Mouse (Mus musculus): ENCODE data around the gene Nrbf2. TPM values are rescaled to one million over a fixed set of nuclear protein-coding genes. Genes with fewer than 3 reads are reported as not detected.

The Nrbf2 gene
- polyA plus RNA-seq (2017; shearing (Covaris generic)): 10 to 100 TPM; 27.6 to 35.3 TPM

DNA sequence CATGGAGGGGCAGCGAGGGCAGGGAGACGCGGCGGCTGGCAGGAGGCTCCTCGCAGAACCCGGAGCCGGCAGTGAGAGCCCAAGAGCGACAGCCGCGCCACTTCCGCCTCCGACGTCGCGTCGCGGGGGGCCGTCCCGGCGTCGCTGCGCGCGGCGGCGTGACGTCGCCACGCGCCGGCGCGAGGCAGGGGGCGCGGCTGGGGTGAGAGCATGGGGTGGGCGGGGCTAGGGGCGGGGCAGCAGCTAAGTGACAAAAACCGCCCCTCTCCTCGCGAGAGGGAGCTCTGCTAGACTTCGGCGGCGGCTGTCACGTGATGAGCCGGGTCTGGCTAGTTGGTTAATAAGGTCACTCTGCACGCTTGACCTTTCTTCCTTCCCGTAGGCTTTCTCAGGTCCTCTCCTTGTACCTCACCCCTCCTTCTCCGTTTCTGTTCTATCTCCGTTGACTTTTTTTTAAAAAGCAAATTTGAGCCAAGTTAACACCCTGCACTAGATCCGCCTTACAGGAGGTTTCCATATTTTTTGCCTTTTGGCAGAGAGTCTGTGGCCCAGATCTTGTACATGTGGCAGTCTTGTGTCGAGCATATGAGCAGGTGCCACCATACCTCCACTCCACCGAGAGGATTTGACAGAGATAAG, at the start of gene Nrbf2:
TSS of gene Nrbf2 (minus strand) at position 130 of the 639 bp plus-strand sequence.
- peak; percentile 92 for ATAC-seq

DNA sequence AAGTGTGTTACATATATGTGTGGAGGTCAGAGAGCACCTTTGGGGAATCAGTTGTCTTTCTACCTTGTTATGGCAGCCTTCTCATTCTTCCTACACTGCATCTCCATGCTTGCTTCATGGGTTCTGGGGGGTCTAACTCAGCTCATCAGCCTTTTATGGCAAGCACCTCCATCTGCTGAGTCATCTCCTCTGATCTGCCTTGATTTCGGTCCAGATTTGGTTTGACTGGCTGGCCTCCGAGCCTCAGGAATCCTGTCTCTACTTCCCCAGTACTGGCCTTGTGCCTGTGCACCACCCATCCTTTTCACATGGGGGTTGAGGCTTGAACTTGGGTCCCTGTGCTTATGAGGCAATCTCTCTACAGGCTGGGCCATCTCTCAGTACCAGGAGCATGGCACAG, 45.5 kb upstream of the Nrbf2 start:
- no peak for ATAC-seq

DNA sequence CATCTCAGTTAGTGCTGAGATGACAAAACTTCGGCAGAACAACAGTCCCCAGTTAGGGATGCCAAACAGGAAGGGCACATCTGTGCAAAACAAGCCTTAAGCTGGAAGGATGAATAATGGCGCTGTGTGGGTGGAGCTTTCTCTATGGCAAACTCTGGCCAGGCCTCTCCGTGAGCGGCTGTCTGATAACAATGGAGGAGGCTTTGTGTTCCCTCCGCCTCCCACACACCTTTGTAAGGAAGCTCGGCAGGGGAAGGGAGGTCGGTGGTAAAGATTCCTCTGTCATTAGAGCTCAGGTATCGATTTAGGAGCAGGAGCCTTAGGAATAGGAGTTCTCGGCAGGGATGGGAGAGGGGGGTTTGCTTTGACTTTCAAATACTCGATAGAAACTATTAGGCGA, 44.6 kb upstream of the Nrbf2 start:
- ATAC-seq: no peak

DNA sequence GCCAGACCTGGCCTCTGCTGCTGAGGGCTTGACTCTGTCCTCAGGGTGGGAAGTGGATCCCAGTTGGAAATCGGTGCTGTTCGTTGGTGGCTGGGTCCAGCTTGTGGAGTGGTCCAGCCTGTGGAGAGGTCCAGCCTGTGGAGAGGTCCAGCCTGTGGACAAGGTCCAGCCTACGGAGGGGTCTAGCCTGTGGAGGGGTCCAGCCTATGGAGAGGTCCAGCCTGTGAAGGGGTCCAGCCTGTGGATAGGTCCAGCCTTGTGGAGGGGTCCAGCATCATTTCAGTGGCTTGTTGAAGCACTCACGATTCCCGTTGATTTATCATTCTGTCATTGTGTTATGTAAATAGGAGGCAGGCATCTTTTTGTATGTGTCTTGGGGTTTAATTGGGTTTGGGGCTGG, 43.1 kb upstream of the Nrbf2 start:
- ATAC-seq: no peak

DNA sequence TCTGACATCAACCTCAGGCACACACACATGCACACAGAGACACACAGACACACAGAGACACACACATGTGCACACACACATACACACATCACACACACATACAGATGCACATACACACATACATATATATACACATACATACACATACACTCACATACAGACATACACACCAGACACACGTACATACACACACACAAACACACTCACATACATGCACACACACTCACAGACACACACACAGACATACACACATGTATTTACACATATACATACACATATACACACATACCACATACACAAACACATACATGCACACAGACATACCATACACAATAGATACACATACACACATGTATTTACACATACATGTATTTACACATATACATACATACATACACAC, 38.9 kb upstream of the Nrbf2 start:
- ATAC-seq: no peak

DNA sequence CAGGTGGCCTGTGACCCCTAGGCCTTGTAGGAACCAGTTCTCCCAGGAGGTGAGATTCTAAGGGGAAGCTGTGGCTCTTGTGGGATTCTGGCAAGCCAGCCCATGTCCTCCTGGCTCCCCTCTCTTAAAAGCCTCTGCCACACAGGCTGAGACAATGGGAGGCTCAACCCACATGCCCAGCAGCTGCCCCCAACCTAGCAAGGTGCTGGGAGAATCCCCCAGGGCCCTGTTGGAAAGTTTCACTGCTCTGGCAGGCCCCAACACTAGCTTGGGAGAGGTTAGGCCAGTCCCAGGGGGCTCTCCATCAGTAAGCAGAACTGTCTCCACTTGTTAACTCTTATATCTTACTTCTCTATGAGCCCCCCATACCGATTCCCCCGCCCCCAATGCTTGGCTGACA, 36.3 kb upstream of the Nrbf2 start:
- ATAC-seq: no peak

DNA sequence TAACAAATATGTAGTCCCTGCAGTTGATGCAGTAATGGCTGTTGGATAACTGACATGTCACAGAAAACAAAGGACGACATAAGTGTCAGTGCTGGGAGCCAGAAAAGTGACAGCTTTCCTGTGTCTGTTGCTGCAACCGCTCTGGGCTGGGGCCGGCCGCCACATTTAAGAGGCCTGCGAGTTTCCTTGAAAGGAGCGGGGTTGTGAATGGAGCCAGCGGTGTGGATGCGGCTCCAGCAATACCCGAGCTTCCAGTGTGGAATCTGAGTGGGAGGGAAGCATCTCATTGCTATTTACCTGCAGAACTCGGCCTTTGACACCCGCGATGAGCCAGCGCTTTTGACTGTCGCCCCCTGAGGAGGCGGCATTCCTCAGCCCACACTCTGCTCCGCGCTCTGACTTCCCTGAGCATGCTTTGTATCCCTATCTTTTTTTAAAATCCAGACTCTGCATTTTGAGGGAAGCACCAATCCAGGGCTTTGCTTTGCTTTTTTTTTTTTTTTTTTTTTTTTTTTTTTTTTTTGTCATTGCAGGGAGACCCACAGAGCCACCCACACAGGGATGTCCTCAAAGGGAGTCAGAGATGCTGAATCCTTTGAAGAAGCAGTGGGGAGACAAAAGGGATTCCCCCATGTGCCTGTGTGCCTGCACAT, 35.2 kb upstream of the Nrbf2 start:
- no peak for ATAC-seq

DNA sequence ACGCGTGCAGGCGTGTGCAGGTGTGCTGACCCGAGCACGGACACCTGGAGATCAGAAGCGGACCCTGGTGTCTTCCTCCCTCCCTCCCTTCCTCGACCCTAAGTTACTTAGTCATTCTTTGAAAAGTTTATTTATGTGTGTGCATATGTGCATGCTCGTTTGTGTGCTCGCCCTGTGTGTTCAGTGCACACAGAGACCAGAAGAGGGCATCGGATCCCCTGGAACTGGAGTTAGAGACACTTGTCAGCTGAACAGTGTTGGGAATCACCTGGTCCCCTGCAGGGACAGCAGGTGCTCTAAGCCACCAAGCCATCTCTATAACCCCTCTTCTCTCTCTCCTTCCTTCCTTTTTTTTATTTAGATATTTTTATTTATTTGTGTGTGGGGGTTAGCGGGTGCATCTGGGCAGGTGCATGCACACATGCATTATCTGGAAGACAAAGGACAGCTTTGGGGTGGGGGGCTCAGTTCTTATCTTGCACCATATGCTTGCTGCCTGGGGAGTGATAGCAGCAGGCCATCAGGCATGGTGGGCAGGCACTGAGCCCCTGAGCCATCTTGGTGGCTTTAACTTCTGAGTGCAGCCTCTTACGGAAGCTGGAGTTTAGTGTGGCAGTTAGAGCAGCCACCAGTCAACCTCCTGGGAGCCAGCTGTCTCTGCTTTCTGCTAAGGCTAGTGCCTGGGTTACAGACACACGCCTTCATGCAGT, 34.1 kb upstream of the Nrbf2 start:
- ATAC-seq: no peak

DNA sequence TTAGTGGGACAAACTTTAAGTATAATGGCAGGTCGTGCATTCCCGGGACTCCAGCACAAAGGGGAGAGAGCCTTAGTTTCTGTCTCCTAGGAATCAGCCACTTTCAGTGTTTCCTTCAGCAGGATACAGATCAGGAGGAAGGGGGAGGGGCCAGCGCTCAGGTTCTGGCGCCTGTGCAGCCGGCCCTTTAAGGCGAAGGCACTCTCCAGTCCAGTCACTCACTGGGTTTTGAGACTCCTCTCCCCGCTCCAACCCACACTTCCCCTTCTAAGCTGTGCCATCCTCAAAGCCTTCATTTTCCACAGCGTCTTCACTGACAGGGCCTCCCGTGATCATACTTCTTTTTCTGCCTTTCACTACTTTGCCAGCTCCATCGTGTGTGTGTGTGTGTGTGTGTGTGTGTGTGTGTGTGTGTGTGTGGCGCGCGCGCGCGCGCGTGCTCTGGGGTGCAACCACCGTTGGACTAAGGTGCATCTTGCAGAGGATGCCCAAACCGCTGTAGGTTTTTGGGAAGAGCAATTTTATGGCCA, 32.9 kb upstream of the Nrbf2 start:
- no peak for ATAC-seq

DNA sequence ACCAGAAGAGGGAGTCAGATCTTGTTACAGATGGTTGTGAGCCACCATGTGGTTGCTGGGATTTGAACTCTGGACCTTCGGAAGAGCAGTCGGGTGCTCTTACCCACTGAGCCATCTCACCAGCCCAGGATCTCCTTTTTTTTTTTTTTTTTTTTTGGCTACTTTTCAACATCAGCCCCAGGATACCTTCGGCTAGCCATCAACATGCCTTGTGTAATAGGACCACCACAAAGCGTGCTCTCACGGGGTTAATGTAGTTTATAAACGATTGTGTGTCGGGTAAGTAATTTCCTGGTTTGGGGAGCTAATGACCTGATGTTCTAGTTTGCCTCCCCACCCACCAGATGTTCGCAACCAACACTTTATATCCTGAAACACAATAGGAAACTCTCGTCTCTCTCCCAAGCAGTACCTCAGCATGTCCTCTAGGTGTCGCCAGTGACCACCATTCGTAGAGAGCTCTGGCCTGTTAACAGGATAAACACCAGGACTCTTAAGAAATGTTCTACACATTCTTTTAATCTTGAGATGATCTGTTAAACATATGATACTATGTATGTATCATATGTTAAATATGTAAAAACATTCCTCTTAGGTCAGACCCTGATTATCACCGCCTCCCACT, 29.8 kb upstream of the Nrbf2 start:
- ATAC-seq: peak; percentile 81

DNA sequence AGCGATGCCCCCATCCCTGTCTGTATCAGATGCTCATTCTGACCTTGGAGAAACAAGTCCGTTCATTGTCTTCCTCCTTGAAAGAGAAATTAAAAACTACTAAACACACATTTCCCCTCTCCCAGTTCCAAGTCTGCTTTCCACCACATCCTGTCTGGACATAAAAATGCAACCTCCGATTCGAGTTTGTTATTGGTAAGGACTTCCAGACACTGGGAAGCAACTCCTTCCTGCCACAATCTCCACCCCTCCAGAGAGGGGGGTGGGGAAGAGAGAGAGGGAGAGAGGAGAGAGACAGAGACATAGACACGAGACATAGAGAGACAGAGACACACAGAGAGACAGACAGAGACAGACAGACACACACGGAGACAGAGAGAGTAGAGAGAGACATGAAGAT, 27.4 kb upstream of the Nrbf2 start:
- ATAC-seq: no peak

DNA sequence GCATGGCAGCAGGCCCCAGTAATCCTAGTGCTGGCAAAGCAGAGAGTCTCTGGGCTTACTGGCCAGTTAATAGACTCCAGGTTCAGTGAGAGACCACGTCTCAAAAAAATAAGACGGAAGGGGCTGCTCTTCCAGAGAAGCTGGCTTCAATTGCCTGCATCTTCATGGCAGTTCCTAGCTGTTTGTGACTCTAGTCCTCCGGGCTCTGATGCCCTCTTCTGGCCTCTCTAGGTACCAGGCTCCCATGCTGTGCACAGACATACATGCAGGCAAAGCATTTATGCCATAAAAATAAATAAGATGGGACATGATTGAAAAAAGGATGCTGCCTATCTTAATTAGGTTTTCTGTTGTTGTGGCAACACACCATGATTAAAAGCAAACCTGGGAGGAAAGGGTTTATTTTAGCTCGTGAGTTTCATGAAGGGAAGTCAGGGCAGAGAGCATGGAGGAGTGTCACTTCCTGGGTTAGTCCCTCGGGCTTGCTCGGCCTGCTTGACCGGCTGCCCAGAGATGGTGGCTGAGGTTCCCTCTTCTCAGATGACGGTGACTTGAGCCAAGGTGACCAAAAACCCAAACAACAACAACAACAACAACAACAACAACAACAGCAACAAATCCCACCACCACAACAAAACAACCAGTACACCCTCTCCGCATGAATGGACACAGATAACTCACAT, 26.3 kb upstream of the Nrbf2 start:
- peak; percentile 68 for ATAC-seq

DNA sequence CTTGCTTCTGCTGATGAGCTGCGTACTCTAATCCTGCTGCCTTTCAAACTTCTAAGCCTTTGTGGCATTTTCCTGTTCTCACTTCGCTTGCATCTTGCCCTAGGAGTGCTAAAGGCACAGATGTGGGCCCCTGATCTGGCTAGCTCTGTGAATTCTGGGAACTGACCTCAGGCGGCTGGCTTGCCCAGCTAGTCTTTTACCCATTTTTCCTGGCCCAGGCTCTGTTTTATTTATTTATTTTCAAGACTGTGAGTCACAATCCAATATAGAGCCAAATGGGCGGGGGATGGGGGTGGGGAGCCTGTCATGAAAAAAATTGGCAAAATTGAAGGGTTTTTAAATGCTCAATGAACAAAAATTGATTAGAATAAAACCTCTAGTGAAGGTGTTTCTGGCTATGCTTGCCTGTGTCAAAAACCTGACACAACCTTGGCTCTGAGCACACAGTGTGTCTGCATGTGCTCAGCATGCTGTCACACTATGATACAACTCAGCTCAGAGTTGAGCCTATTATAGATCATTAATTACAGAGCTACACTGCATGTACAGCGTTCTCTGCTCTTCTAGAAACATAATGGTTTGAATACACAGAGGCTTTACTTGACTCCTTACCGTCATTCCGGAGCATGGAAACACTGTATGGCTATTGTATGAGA, 24.5 kb upstream of the Nrbf2 start:
- ATAC-seq: no peak

DNA sequence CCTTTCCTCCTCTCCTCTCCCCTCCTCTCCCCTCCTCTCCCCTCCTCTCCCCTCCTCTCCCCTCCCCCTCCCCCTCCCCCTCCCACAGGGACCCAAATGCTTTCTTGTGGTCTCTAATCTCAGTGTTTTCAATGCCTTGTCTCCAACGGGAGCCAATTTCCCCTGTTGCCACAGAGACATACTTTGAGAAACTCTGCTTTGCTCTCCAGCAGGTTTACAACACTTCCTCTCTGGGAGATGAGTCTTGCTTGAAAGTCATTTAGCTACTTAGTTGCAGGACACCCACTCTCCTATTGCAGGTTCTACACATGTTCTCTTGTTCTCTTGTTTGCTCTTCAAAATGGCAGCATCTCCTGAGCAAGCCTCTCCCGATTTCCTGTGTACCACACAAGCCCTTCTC, 17.2 kb upstream of the Nrbf2 start:
- ATAC-seq: no peak

DNA sequence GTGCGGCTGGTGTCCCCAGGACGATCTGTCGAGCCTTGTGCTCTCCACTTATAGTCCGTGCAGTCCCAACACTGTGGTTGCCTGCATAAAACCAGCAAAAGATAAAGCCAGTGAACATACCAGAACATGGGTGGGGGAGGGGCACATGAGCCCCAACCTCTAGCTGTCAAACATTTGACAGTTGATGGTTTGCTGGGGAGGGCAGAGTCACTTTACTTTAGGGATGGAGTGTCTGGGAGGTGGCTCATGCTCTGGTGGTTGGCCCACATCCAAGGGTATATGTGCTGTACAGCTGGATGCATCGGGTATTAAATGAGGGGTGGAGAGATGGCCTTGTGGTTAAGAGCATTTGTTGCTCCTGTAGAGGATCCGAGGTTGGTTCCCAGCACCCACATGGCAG, 15.9 kb upstream of the Nrbf2 start:
- no peak for ATAC-seq

DNA sequence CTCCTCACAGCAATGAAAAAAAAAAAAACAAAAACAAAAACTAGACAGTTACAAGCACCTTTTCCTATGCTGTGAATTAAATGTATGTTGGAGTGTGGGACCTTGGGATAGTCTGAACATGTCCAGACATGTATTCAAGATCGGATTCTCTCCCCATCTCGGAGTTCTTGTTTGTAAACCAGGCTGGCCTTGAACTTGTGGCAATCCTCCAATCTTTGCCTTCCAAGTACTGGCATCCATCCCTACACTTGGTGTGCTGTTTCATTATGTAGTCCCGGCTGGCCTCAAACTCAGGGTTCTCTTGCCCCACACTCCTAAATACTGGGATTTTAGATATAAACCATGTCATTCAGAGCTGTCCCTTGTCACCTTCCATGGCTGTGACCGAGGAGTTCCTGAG, 14.2 kb upstream of the Nrbf2 start:
- ATAC-seq: no peak

DNA sequence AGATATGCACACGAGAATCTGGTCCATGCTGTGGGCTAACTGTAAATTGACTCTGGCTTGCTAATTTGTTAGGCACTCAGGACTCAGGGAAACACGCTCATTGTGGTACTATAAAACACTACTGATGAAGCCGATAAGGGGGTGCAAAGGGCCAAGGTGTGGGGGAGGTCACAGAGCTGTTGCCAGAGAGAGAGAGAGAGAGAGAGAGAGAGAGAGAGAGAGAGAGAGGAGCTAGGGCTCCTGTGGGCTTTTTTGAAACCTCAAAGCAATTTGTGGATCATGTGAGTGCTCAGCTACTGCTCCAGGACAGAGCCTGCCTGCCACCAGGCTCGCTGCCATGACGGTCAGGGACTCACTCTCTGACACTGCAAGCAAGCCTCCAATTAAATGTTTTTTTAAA, 13.8 kb upstream of the Nrbf2 start:
- ATAC-seq: no peak

DNA sequence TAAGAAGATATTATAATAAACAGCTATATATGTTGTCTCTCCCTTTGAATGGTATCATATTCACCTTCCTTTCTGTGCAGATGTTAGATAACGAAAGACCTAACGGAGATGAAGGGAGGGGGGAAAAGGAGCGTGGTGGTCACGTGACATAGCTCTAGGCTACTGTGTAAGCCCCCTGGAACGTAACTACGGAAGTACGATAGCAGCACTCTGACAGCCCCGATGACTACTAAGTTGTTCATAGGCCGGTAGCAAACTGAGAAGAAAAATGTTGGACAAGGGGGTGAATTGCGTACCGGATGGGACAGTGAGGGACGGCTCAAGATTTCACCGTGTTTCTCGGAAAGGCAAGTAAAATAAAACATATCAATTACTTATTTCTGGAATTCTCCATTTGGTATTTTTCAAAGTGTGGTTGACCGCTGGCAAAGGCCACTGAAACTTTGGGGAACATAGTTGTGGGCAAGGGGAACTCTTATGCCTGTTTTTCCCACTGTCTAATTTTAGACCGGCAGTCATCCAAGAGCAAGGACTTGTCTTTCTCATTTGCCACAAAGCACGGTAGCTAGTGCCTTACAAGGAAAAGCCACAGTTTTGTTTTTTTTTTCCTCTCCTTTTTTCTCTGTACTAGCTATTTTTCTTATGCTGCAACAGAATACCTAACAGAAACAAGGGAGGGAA, 12.2 kb upstream of the Nrbf2 start:
- peak; percentile 47 for ATAC-seq

DNA sequence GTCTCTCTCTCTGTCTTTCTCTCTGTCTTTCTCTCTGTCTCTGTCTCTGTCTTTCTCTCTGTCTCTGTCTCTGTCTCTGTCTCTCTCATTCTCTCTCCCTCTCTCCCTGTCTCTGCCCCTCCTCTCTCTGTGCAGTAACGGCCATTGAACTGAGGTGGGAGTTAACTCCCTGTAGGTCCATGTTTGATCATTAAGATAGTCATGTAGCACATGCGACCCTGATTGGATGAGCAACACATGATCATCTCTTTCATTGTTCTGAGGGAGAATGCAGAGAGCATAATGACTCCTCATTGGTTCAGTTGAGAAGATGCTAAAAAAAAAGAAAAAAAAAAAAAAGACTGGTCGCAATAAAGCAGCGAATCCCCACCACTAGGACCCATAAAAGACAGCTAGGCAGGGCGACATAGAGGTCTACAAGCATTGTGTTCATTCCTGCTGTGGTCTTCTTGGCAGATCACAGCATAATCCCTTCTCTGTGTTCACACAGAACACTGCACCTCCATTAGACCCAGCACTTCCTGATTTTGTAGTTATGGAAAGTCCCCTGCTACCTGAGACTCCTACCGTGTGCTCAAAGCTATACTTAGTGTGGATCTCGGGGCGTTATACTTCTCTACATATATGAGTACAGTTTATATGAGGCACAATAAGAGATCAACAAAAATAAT, 11.5 kb upstream of the Nrbf2 start:
- ATAC-seq: peak; percentile 64

DNA sequence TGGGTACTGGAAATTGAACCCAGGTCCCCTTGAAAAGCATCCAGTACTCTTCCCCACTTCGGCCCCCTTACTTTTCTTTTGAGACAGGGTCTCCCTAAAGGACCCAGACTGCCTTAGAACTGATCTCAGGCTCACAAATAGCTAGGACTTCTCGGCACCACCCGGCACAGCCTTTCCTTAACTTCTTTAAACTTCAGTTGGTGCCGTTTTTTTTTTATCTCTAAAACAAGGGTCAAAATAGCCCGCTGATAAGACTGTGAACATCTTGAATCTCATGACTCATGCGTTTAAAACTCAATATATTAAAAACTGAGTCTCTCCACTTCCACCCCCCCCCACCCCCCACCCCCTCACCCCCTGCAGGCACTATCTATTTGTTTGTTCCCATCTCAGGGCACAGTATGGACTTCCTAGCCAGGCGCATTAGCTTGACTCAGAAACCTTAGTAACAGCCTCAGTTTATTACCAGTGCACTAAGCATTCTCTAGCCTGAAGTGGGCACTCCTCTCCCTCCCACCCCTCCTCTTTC, 10.9 kb upstream of the Nrbf2 start:
- ATAC-seq: no peak

DNA sequence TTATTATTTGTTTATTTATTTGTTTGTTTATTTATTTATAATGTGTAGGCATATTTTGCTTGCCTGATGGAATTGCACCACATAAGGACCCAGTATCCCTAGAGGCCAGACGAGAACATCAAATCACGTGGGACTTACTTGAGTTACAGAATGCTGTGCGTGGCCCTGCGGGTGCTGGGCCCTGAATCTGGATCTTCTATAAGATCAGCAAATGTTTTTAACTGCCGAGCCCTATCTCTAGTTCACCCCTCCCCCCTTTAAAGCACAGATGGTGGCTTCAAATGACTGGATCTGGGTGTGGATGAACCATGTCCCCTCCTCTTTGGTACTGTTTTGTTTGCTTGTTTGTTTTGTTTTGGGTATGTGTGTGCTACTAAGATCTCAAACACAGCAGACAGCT, 10.2 kb upstream of the Nrbf2 start:
- ATAC-seq: no peak
